Mouse (Mus musculus): ENCODE measurements around the gene 1190002N15Rik. TPM values are rescaled to one million over a fixed set of nuclear protein-coding genes. Genes with fewer than 3 reads are reported as not detected.

Gene 1190002N15Rik
- polyA plus RNA-seq, 1 experiment = 71.6 TPM

GRCm38 (mm10) chr9:94537051-94537917, 597 bp downstream of the 1190002N15Rik start:
- H3K27me3 ChIP-seq (ENCODE audit: control insufficient read depth, insufficient read depth, low read length) = no peaks in the 10 kb centered on the region
- under 1% methylated on average over 103 of the region's 103 CpGs for WGBS
- no peaks in the 10 kb centered on the region; the same call in 1 of the 2 replicates for H3K4me1 ChIP-seq (ENCODE audit: control insufficient read depth, insufficient read depth, low read length)
- peak overlapping the region; percentile 95 for H3K27ac ChIP-seq (ENCODE audit: insufficient read depth, low read length)
- H3K4me3 ChIP-seq (replicated peaks; ENCODE audit: insufficient read depth, low read depth, low read length) = peak overlapping the region; percentile 91
- TF ChIP-seq POLR2A (IDR thresholded peaks at IDR 0.05; ENCODE audit: borderline replicate concordance, insufficient read depth, low read length) (peak; percentile 20; the same call in 1 of the 2 replicates), CTCF (IDR thresholded peaks at IDR 0.05; ENCODE audit: borderline replicate concordance, insufficient read depth, low read depth, low read length) (peak; percentile 23; the same call in 1 of the 2 replicates)
- DNase-seq = peak; percentile 78 to 82

GRCm38 (mm10) chr9:94536261-94536905, 1.5 kb downstream of the 1190002N15Rik start:
- no peak for TF ChIP-seq CTCF (IDR thresholded peaks at IDR 0.05; ENCODE audit: borderline replicate concordance, insufficient read depth, low read depth, low read length)
- no peak for TF ChIP-seq POLR2A (IDR thresholded peaks at IDR 0.05; ENCODE audit: borderline replicate concordance, insufficient read depth, low read length)
- Histone ChIP-seq H3K4me1 (ENCODE audit: control insufficient read depth, insufficient read depth, low read length) (no peaks in the 10 kb centered on the region; the same call in 1 of the 2 replicates), H3K4me3 (replicated peaks; ENCODE audit: insufficient read depth, low read depth, low read length) (peak overlapping the region; percentile 91), H3K27ac (ENCODE audit: insufficient read depth, low read length) (peak overlapping the region; percentile 95), H3K27me3 (ENCODE audit: control insufficient read depth, insufficient read depth, low read length) (no peaks in the 10 kb centered on the region)
- WGBS = 2% methylated on average over 15 of the region's 15 CpGs
- DNase-seq = no peak

- H3K27ac ChIP-seq (ENCODE audit: insufficient read depth, low read length) = no peak overlapping the region
- TF ChIP-seq CTCF (IDR thresholded peaks at IDR 0.05; ENCODE audit: borderline replicate concordance, insufficient read depth, low read depth, low read length) (no peak), POLR2A (IDR thresholded peaks at IDR 0.05; ENCODE audit: borderline replicate concordance, insufficient read depth, low read length) (no peak)
- no peaks in the 10 kb centered on the region for H3K27me3 ChIP-seq (ENCODE audit: control insufficient read depth, insufficient read depth, low read length)
- peak in 1 of 2 experiments; percentile 57 for DNase-seq
- no peaks in the 10 kb centered on the region; the same call in none of the 2 replicates for H3K4me1 ChIP-seq (ENCODE audit: control insufficient read depth, insufficient read depth, low read length)
- peak overlapping the region; percentile 91 for H3K4me3 ChIP-seq (replicated peaks; ENCODE audit: insufficient read depth, low read depth, low read length)
Observed at GRCm38 (mm10) chr9:94534795-94535194, 3.1 kb downstream of the 1190002N15Rik start.

- peak in 1 of 2 experiments; percentile 39 for DNase-seq
- 8% methylated on average over 2 of the region's 2 CpGs for WGBS
- H3K27ac ChIP-seq (ENCODE audit: insufficient read depth, low read length) = peak overlapping the region; percentile 86; the same call in 1 of the 2 replicates
Observed at GRCm38 (mm10) chr9:94534226-94534625, 3.7 kb downstream of the 1190002N15Rik start.

GRCm38 (mm10) chr9:94533641-94534040, 4.2 kb downstream of the 1190002N15Rik start:
- no peak for TF ChIP-seq CTCF (IDR thresholded peaks at IDR 0.05; ENCODE audit: borderline replicate concordance, insufficient read depth, low read depth, low read length)
- peak; percentile 23; the same call in 1 of the 2 replicates for TF ChIP-seq POLR2A (IDR thresholded peaks at IDR 0.05; ENCODE audit: borderline replicate concordance, insufficient read depth, low read length)
- Histone ChIP-seq H3K27ac (ENCODE audit: insufficient read depth, low read length) (peak overlapping the region; percentile 63; the same call in 1 of the 2 replicates), H3K27me3 (ENCODE audit: control insufficient read depth, insufficient read depth, low read length) (no peaks in the 10 kb centered on the region), H3K4me3 (replicated peaks; ENCODE audit: insufficient read depth, low read depth, low read length) (peak overlapping the region; percentile 80), H3K4me1 (ENCODE audit: control insufficient read depth, insufficient read depth, low read length) (no peaks in the 10 kb centered on the region; the same call in none of the 2 replicates)
- DNase-seq = peak; percentile 51 to 66
- WGBS = 5% methylated on average over 4 of the region's 4 CpGs

More at GRCm38 (mm10) chr9:94534226-94534625, 3.7 kb downstream of the 1190002N15Rik start:
- TF ChIP-seq CTCF (IDR thresholded peaks at IDR 0.05; ENCODE audit: borderline replicate concordance, insufficient read depth, low read depth, low read length) (no peak), POLR2A (IDR thresholded peaks at IDR 0.05; ENCODE audit: borderline replicate concordance, insufficient read depth, low read length) (no peak)
- Histone ChIP-seq H3K4me1 (ENCODE audit: control insufficient read depth, insufficient read depth, low read length) (no peaks in the 10 kb centered on the region; the same call in none of the 2 replicates), H3K4me3 (replicated peaks; ENCODE audit: insufficient read depth, low read depth, low read length) (peak overlapping the region; percentile 80), H3K27me3 (ENCODE audit: control insufficient read depth, insufficient read depth, low read length) (no peaks in the 10 kb centered on the region)

- Histone ChIP-seq H3K4me1 (ENCODE audit: control insufficient read depth, insufficient read depth, low read length) (no peaks in the 10 kb centered on the region; the same call in none of the 2 replicates), H3K4me3 (replicated peaks; ENCODE audit: insufficient read depth, low read depth, low read length) (no peak overlapping the region), H3K27me3 (ENCODE audit: control insufficient read depth, insufficient read depth, low read length) (no peaks in the 10 kb centered on the region), H3K27ac (ENCODE audit: insufficient read depth, low read length) (no peak overlapping the region)
- no peak for TF ChIP-seq CTCF (IDR thresholded peaks at IDR 0.05; ENCODE audit: borderline replicate concordance, insufficient read depth, low read depth, low read length)
- TF ChIP-seq POLR2A (IDR thresholded peaks at IDR 0.05; ENCODE audit: borderline replicate concordance, insufficient read depth, low read length) = no peak
- no peak for DNase-seq
Observed at GRCm38 (mm10) chr9:94529987-94530386, 7.9 kb downstream of the 1190002N15Rik start.

GRCm38 (mm10) chr9:94529146-94529746, 8.6 kb downstream of the 1190002N15Rik start:
- 14% methylated on average over 1 of the region's 1 CpGs for WGBS
- H3K27ac ChIP-seq (ENCODE audit: insufficient read depth, low read length) = no peak overlapping the region
- no peak for DNase-seq
- H3K27me3 ChIP-seq (ENCODE audit: control insufficient read depth, insufficient read depth, low read length) = no peaks in the 10 kb centered on the region
- H3K4me3 ChIP-seq (replicated peaks; ENCODE audit: insufficient read depth, low read depth, low read length) = peak overlapping the region; percentile 1
- H3K4me1 ChIP-seq (ENCODE audit: control insufficient read depth, insufficient read depth, low read length) = no peaks in the 10 kb centered on the region; the same call in none of the 2 replicates
- no peak for TF ChIP-seq CTCF (IDR thresholded peaks at IDR 0.05; ENCODE audit: borderline replicate concordance, insufficient read depth, low read depth, low read length)
- TF ChIP-seq POLR2A (IDR thresholded peaks at IDR 0.05; ENCODE audit: borderline replicate concordance, insufficient read depth, low read length) = no peak
